Mouse (Mus musculus) heart, embryonic 15.5 days (tissue): Measurements from ENCODE around the gene Trip10. TPM values are rescaled to one million over a fixed set of nuclear protein-coding genes. Genes with fewer than 3 reads are reported as not detected.

ENCODE experiments used
- ATAC-seq: fragments of 200-750 bp; cut with Nextera tagmentation; replicated peaks from 2 replicates; pipeline ENCODE4 v1.8.0; 2017; ENCODE audit warnings: low read depth, moderate TSS enrichment; ENCODE audit not compliant: insufficient number of reproducible peaks, insufficient read depth, low FRiP score
- H3K27ac ChIP-seq: fragments of 300-500 bp; sonication (generic); 2 replicates; pipeline ENCODE4 v1.5.1; 2015; ENCODE audit warnings: mild to moderate bottlenecking, inconsistent platforms
- H3K27me3 ChIP-seq: fragments of 300-500 bp; sonication (generic); 2 replicates; pipeline ENCODE4 v1.6.1; 2015; ENCODE audit warnings: inconsistent platforms
- H3K36me3 ChIP-seq: fragments of 300-500 bp; sonication (generic); 2 replicates; pipeline ENCODE4 v1.6.1; 2015; ENCODE audit warnings: mild to moderate bottlenecking, inconsistent platforms
- H3K4me1 ChIP-seq: fragments of 300-500 bp; sonication (generic); replicated peaks from 2 replicates; pipeline ENCODE4 v1.6.1; 2015; ENCODE audit warnings: inconsistent platforms
- H3K4me2 ChIP-seq: fragments of 300-500 bp; sonication (generic); 2 replicates; pipeline ENCODE4 v1.6.1; 2015; ENCODE audit warnings: inconsistent platforms, mild to moderate bottlenecking, moderate library complexity
- H3K4me3 ChIP-seq: fragments of 300-500 bp; sonication (generic); 2 replicates; pipeline ENCODE4 v1.5.1; 2015; ENCODE audit warnings: mild to moderate bottlenecking, inconsistent platforms
- H3K9ac ChIP-seq: fragments of 300-500 bp; sonication (generic); 2 replicates; pipeline ENCODE4 v1.6.1; 2015; ENCODE audit warnings: mild to moderate bottlenecking, inconsistent platforms
- H3K9me3 ChIP-seq: fragments of 300-500 bp; sonication (generic); replicated peaks from 2 replicates; pipeline ENCODE4 v1.6.1; 2016; ENCODE audit warnings: inconsistent platforms
- WGBS: fragments of 180-500 bp; shearing (Covaris S2); methylation state at CpG from one replicate; pipeline ENCODE4 v1.1.7; 2015; ENCODE audit warnings: mixed read lengths; 5-methylcytosine and 5-hydroxymethylcytosine counted together
- microRNA-seq: library from miRNA; unstranded; fragments of <30 nt; microRNA quantifications from one replicate; pipeline ENCODE4, GENCODE M21; 2016
- polyA plus RNA-seq: library from polyadenylated mRNA; unstranded; fragments of >200 nt; fragmentation: Nextera tagmentation; extraction: Ambion mirVana; gene quantifications from 2 replicates; pipeline ENCODE4 v1.2.1, GENCODE M21; 2015

Gene Trip10
- polyA plus RNA-seq, 1 experiment from 2014 or later: 39.1 TPM

- H3K4me1 ChIP-seq: no peaks in the 10 kb centered on the region
- no peak for ATAC-seq
- no peak overlapping the region for H3K27ac ChIP-seq
- no peak overlapping the region for H3K4me2 ChIP-seq
- WGBS: 71% methylated on average over 6 of the region's 6 CpGs
- H3K9me3 ChIP-seq: no peaks in the 10 kb centered on the region
- H3K27me3 ChIP-seq: no peaks in the 10 kb centered on the region
- H3K9ac ChIP-seq: no peak overlapping the region
- no peaks in the 10 kb centered on the region for H3K36me3 ChIP-seq
- no peak overlapping the region for H3K4me3 ChIP-seq
Measured at GRCm38 (mm10) chr17:57307074-57307473, 57.8 kb downstream of the Trip10 start.

GRCm38 (mm10) chr17:57311801-57312200, 62.5 kb downstream of the Trip10 start:
- no peaks in the 10 kb centered on the region for H3K9me3 ChIP-seq
- no peaks in the 10 kb centered on the region for H3K36me3 ChIP-seq
- H3K27me3 ChIP-seq: no peaks in the 10 kb centered on the region
- no peak overlapping the region for H3K4me3 ChIP-seq
- H3K4me1 ChIP-seq: no peaks in the 10 kb centered on the region
- 32% methylated on average over 13 of the region's 13 CpGs for WGBS
- no peak overlapping the region for H3K9ac ChIP-seq
- no peak for ATAC-seq
- no peak overlapping the region for H3K4me2 ChIP-seq
- H3K27ac ChIP-seq: no peak overlapping the region

Small RNA genes within 50 kb of the gene (microRNA-seq; reads per million reads assigned to microRNA genes)
- not detected for gene Mir6978

Other genes with a start within 250 kb of the Trip10 start
- 0.33 TPM in 1 of 2 replicates, not detected in the other for gene Pspn, start 249.4 kb upstream of the Trip10 start, polyA plus RNA-seq
- gene Gtf2f1, start 238.2 kb upstream of the Trip10 start, polyA plus RNA-seq: 33.7 and 41.1 TPM in 2 replicates
- 0.23 and 0.48 TPM in 2 replicates for gene Gm17949, start 238.0 kb upstream of the Trip10 start, polyA plus RNA-seq
- gene Khsrp, start 217.9 kb upstream of the Trip10 start, polyA plus RNA-seq: 23.3 and 29.3 TPM in 2 replicates
- not detected in 2 replicates for gene Slc25a41, start 207.8 kb upstream of the Trip10 start, polyA plus RNA-seq
- gene Crb3, start 190.3 kb upstream of the Trip10 start, polyA plus RNA-seq: 0.92 and 2.5 TPM in 2 replicates
- 14.7 and 18.3 TPM in 2 replicates for gene Slc25a23, start 189.6 kb upstream of the Trip10 start, polyA plus RNA-seq
- gene Dennd1c, start 170.9 kb upstream of the Trip10 start, polyA plus RNA-seq: 0.64 and 3.7 TPM in 2 replicates
- 5.6 and 12.8 TPM in 2 replicates for gene Tubb4a, start 161.7 kb upstream of the Trip10 start, polyA plus RNA-seq
- 2.6 and 3.0 TPM in 2 replicates for gene Tnfsf9, start 144.1 kb upstream of the Trip10 start, polyA plus RNA-seq
- not detected in 2 replicates for gene Cd70, start 99.7 kb upstream of the Trip10 start, polyA plus RNA-seq
- 0.29 TPM in 1 of 2 replicates, not detected in the other for gene Tnfsf14, start 55.3 kb upstream of the Trip10 start, polyA plus RNA-seq
- gene C3, start 21.3 kb upstream of the Trip10 start, polyA plus RNA-seq: 1.8 and 5.6 TPM in 2 replicates
- 26.5 and 29.0 TPM in 2 replicates for gene Gpr108, start 1.0 kb upstream of the Trip10 start, polyA plus RNA-seq
- 1.8 and 9.6 TPM in 2 replicates for gene Vav1, start 29.6 kb downstream of the Trip10 start, polyA plus RNA-seq
- 3.6 and 5.7 TPM in 2 replicates for gene Adgre1, start 109.2 kb downstream of the Trip10 start, polyA plus RNA-seq